Mouse (Mus musculus) liver, adult 2 months (tissue): ENCODE data around the gene Pard3.

Experiments used
- CTCF ChIP-seq: fragments of 200-500 bp; IDR thresholded peaks from 2 replicates; pipeline ENCODE4 v1.5.1; 2011; ENCODE audit warnings: low read depth, low read length, control low read depth
- POLR2A ChIP-seq: fragments of 200-500 bp; IDR thresholded peaks from 2 replicates; pipeline ENCODE4 v1.6.1; 2011; ENCODE audit warnings: low read length, control low read depth; ENCODE audit not compliant: insufficient read depth; ENCODE audit errors: extremely low read depth

- TF ChIP-seq CTCF: no peak
- TF ChIP-seq POLR2A: no peak
Observed at GRCm38 (mm10) chr8:127317914-127318313, 254.2 kb downstream of the Pard3 start.
